Mouse (Mus musculus) gonadal fat pad, adult 2 months (tissue): ENCODE measurements around the gene Micu2. TPM values are rescaled to one million over a fixed set of nuclear protein-coding genes. Genes with fewer than 3 reads are reported as not detected.
"Not testable (repeated sequence)": the region's sequence is repeated elsewhere in the genome, so short reads cannot be mapped to it uniquely, and the experiment has no call there.

ENCODE experiments used
- DNase-seq: peaks from one replicate; pipeline ENCODE4 v3.0.0-alpha.2; 2012; ENCODE audit warnings: low read depth
- polyA plus RNA-seq: library from polyadenylated mRNA; depleted of rRNA; stranded (reverse); fragments of >200 nt; gene quantifications from 2 replicates; pipeline ENCODE4 v1.2.3, GENCODE M21; 2012

The Micu2 gene
- polyA plus RNA-seq, 1 experiment: 13.8 TPM

GRCm38 (mm10) chr14:57961861-57962260 lies 37.2 kb downstream of the Micu2 start:
- DNase-seq: no peak

- no peak for DNase-seq
Measured at GRCm38 (mm10) chr14:57951089-57951488, 48.0 kb downstream of the Micu2 start.

GRCm38 (mm10) chr14:57945834-57946233 lies 53.2 kb downstream of the Micu2 start:
- DNase-seq: no peak

GRCm38 (mm10) chr14:57937297-57937696 lies 61.8 kb downstream of the Micu2 start:
- no peak for DNase-seq

- no peak for DNase-seq
Measured at GRCm38 (mm10) chr14:57934666-57935065, 64.4 kb downstream of the Micu2 start.

- DNase-seq: no peak
Measured at GRCm38 (mm10) chr14:57933608-57934007, 65.5 kb downstream of the Micu2 start.

GRCm38 (mm10) chr14:57932881-57933443 lies 66.1 kb downstream of the Micu2 start:
- DNase-seq: no peak

- DNase-seq: no peak
Measured at GRCm38 (mm10) chr14:57921428-57922131, 77.5 kb downstream of the Micu2 start.

GRCm38 (mm10) chr14:57920568-57921310 lies 78.3 kb downstream of the Micu2 start:
- DNase-seq: no peak

- DNase-seq: no peak
Measured at GRCm38 (mm10) chr14:57919148-57919875, 79.8 kb downstream of the Micu2 start.

GRCm38 (mm10) chr14:57915341-57915740 lies 83.7 kb downstream of the Micu2 start:
- no peak for DNase-seq

GRCm38 (mm10) chr14:57912211-57913007 lies 86.7 kb downstream of the Micu2 start:
- DNase-seq: not testable (repeated sequence)

GRCm38 (mm10) chr14:57911787-57912186 lies 87.3 kb downstream of the Micu2 start:
- not testable (repeated sequence) for DNase-seq

- no peak for DNase-seq
Measured at GRCm38 (mm10) chr14:57911316-57911715, 87.7 kb downstream of the Micu2 start.

GRCm38 (mm10) chr14:57910501-57911068 lies 88.5 kb downstream of the Micu2 start:
- no peak for DNase-seq

GRCm38 (mm10) chr14:57909297-57909696 lies 89.8 kb downstream of the Micu2 start:
- no peak for DNase-seq

GRCm38 (mm10) chr14:57908431-57908830 lies 90.6 kb downstream of the Micu2 start:
- DNase-seq: no peak

GRCm38 (mm10) chr14:57901998-57902397 lies 97.1 kb downstream of the Micu2 start:
- no peak for DNase-seq

GRCm38 (mm10) chr14:57896882-57897281 lies 102.2 kb downstream of the Micu2 start:
- DNase-seq: no peak

- DNase-seq: not testable (repeated sequence)
Measured at GRCm38 (mm10) chr14:57896088-57896871, 102.8 kb downstream of the Micu2 start.
